Mouse (Mus musculus) cerebellum, adult 2 months (tissue): ENCODE measurements at regions not wholly inside any gene's neighbourhood (a gene's known extent, or its start where the extent isn't known, plus 50 kb on each side); places are given as distances from the start of the nearest gene placed in this dataset.

ENCODE experiments used
- DNase-seq, 2 experiments: peaks; one replicate each; pipeline ENCODE4 v3.0.0; 2021
- H3K27ac ChIP-seq: fragments of 200-500 bp; 2 replicates; pipeline ENCODE4 v1.5.1; 2012; ENCODE audit warnings: low read length, control low read depth, inconsistent platforms; ENCODE audit not compliant: insufficient read depth
- H3K27me3 ChIP-seq: fragments of 200-500 bp; 2 replicates; pipeline ENCODE4 v1.6.1; 2012; ENCODE audit warnings: inconsistent platforms, mild to moderate bottlenecking, low read length, moderate library complexity; ENCODE audit not compliant: control insufficient read depth, insufficient read depth
- H3K4me1 ChIP-seq: fragments of 200-500 bp; 2 replicates; pipeline ENCODE4 v1.6.1; 2011; ENCODE audit warnings: low read length; ENCODE audit not compliant: control insufficient read depth, insufficient read depth
- H3K4me3 ChIP-seq: fragments of 200-500 bp; replicated peaks from 2 replicates; pipeline ENCODE3; 2011; ENCODE audit warnings: mild to moderate bottlenecking, low read depth, low read length, control low read depth; ENCODE audit not compliant: insufficient read depth
- CTCF ChIP-seq: fragments of 200-500 bp; IDR thresholded peaks from 2 replicates; pipeline ENCODE4 v1.5.1; 2011; ENCODE audit warnings: low read depth, mild to moderate bottlenecking, control low read depth, low read length, moderate library complexity, borderline replicate concordance; ENCODE audit not compliant: insufficient read depth
- POLR2A ChIP-seq: fragments of 200-500 bp; IDR thresholded peaks from 2 replicates; pipeline ENCODE4 v1.6.1; 2011; ENCODE audit warnings: low read length, control low read depth, borderline replicate concordance; ENCODE audit not compliant: insufficient read depth
- WGBS: fragments of 180-500 bp; shearing (Covaris S2); methylation state at CpG from one replicate; pipeline ENCODE4 v1.1.7; 2018; 5-methylcytosine and 5-hydroxymethylcytosine counted together

DNA sequence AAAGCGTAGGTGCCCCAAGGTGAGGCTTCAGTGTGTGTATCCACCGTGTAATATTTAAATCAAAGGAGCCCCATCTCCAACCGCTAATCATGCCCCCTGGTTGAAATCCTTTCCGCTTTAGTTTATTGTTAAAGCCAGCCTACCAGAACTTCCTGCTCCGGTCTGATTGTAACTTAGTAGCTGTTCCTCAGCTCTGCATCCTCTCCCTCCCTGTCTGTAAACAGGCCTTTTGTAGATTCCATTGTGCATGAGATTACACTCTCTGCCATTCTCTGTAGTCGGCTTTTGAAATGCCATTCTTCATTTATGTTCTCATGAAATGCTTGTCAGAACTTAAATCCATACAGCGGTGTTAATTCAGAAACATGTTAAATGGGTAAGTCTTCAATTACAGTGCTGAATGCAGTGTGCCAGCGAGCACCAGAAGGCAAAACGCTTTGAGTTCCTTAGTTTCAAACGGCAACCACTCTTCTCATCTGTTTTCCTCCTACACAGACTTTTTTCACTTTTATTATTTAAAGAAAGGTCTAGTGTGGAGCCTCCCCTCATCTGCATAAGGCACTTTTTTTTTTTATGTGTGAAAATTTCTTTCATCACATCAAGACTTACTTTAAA, 502.4 kb downstream of the Plod2 start:
- DNase-seq = no peak
- no peaks in the 10 kb centered on the region for H3K27me3 ChIP-seq
- 36% methylated on average over 10 of the region's 10 CpGs for WGBS
- H3K4me3 ChIP-seq = no peak overlapping the region
- no peak for TF ChIP-seq POLR2A
- TF ChIP-seq CTCF = no peak
- no peaks in the 10 kb centered on the region for H3K4me1 ChIP-seq
- no peak overlapping the region for H3K27ac ChIP-seq

DNA sequence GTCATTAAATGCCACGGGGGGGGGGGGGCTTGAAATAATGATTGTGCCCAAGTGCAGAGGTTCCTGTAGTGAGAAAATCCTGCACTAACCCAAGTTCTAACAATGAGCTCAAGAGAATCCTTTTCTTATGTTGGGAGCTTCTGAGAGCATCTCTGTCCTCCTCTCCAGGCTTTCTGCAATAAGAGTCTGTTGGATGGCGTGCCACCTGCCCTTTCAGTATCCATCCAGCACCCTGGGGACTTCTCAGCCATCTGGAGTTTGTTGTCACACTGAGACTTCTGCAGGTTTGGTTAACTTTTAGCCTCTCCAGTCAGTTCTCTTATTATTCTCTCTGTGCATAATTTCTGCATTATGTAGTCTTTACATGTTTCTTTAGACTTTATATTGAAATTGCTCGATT, 530.1 kb downstream of the Plod2 start:
- peak; percentile 17 to 45 for DNase-seq
- no peaks in the 10 kb centered on the region for H3K27me3 ChIP-seq
- H3K4me3 ChIP-seq = no peak overlapping the region
- peaks cover 2% of the 10 kb centered on the region; the same call in 1 of the 2 replicates for H3K4me1 ChIP-seq
- TF ChIP-seq POLR2A (no peak), CTCF (no peak)
- no peak overlapping the region for H3K27ac ChIP-seq
- 53% methylated on average over 3 of the region's 3 CpGs for WGBS

DNA sequence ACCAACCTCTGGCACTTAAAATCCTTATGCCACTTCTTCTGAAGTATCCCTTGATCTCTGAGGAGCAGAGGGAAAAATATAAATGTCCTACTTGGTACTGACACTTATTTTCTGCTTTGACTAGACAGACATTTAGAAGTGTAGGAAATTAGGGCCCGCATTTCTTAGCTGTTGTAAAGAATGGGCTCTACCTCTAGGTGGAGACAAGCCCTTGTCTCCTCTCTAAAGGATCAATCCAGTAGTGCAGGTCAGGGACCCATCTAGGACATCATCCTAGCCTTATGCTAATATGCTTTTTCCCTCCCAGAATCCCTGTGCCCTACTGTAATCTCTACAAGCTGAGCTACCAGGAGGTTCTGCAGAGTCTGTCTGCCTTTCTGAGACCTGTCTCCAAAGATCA, 541.1 kb downstream of the Plod2 start:
- 89% methylated on average over 1 of the region's 1 CpGs for WGBS
- H3K4me1 ChIP-seq = no peaks in the 10 kb centered on the region
- peak in 1 of 2 experiments; percentile 1 for DNase-seq
- no peak overlapping the region for H3K27ac ChIP-seq
- H3K4me3 ChIP-seq = no peak overlapping the region
- TF ChIP-seq POLR2A (no peak), CTCF (peak; percentile 24; the same call in 1 of the 2 replicates)
- no peaks in the 10 kb centered on the region for H3K27me3 ChIP-seq

DNA sequence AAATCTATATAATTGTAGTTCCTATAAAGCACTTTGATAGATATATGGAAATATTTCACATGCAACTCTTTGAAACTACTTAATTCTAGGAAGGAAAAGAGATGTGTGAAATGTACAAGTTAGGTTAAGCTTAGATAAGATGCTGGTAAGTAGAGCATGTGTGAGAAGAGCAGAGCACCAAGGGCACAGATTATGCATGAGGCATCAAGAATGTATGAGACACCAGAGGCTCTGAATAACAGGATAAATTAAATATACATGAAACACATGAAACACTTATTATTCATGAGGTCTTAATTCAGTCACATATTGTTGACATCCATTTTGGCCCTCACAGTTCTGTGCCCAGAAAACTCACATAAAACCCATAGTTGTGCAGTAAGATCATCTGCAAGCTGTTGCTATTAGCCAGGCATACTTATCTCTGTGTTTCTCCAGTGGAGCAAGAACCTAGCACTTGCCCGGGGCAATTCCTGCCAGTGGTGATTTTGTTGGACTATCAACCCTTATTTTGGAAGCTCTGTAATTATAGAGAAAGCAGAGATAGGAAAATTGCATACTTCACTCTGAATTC, 556.1 kb downstream of the Plod2 start:
- WGBS = 59% methylated on average over 1 of the region's 1 CpGs
- Histone ChIP-seq H3K27ac (no peak overlapping the region), H3K27me3 (no peaks in the 10 kb centered on the region), H3K4me3 (no peak overlapping the region), H3K4me1 (no peaks in the 10 kb centered on the region)
- TF ChIP-seq POLR2A (no peak), CTCF (no peak)
- no peak for DNase-seq

DNA sequence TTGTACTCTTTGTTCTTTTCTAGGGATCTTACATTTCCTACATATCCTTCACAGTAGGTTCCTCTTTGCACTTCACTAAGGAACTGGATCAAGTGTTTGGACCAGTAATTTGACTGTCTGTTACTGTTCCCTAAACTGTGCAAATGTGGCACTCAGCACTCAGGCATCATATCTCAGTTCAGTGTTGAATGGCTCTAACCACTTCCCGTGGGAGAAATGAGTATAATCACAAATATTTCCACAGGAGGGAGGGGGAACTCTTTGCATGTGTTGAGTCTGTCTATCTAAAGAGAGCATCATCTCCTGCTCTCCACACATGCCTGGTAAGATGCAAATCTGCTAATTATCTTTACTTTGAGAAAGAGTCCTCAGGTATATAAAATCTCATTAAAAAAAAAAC, 588.5 kb downstream of the Plod2 start:
- no peaks in the 10 kb centered on the region for H3K27me3 ChIP-seq
- DNase-seq = no peak
- H3K4me3 ChIP-seq = no peak overlapping the region
- TF ChIP-seq CTCF (no peak), POLR2A (no peak)
- 51% methylated on average over 1 of the region's 1 CpGs for WGBS
- no peak overlapping the region for H3K27ac ChIP-seq
- no peaks in the 10 kb centered on the region for H3K4me1 ChIP-seq

DNA sequence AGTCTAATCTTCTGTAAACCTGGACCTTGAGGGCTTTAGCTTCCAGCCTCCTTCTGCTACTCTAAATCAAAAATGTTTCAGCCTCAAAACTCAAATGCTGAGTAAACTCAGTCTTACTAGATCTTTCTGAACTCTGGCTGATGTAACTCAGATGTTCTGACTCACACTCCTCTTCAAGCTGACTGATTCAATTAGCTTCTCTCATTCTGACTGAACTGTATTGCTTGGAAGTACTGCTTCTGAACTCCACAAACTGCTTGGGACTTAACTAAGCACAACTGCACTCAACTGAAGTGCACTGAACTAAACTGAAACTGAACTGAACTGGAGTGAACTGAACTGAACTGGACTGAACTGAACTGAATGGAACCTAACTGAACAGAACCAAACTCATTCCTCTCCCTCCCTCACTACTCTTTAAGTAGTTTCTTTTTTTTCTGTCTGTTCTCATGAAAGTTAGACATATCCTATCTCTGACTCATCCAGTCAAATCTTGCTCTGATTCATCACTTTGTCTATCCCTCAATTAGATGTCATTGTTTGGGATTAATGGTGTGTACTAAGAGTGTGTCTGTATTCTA, 589.7 kb downstream of the Plod2 start:
- TF ChIP-seq CTCF (no peak), POLR2A (no peak)
- H3K4me1 ChIP-seq = no peaks in the 10 kb centered on the region
- H3K27me3 ChIP-seq = no peaks in the 10 kb centered on the region
- no peak overlapping the region for H3K27ac ChIP-seq
- DNase-seq = no peak
- no peak overlapping the region for H3K4me3 ChIP-seq

DNA sequence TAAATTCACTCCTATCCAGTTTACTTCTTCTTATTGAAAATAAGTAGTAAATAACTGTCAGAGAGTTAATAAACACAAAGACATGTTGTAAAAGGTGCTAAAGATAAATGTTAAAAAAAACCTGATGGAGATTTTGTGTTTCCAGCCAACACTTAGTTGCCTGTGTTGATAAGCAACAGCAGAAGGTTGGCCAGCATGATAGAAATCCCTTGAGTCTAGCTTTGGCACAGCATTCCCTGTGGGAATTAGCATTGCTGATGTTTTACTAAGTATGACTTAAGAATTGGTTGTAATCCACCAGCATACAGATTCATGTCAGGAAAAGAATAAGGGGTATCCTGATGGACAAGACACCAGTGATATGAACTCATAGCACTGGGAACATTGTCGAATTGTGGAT, 594.3 kb downstream of the Plod2 start:
- no peak for DNase-seq
- Histone ChIP-seq H3K27me3 (no peaks in the 10 kb centered on the region), H3K4me1 (no peaks in the 10 kb centered on the region), H3K4me3 (no peak overlapping the region), H3K27ac (no peak overlapping the region)
- TF ChIP-seq POLR2A = no peak
- WGBS = 84% methylated on average over 1 of the region's 1 CpGs

DNA sequence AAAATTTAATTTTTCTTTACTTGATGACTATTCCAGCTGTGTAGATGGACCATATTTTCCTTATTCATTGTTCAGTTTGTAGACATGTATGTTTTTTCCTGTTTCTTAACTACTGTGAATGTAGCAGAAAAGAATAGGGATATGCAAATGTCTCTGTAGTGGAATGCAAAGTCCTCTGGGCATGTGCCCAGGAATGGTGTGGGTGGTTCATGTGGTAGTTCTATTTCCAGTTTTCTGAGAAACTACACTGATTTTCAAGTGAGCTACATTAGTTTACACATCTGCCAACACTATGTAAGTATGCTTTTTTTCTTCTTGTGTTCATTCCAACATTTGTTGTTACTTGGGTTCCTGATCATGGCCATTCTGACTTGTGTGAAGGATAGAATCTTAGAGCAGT, 628.0 kb downstream of the Plod2 start:
- no peak for DNase-seq
- Histone ChIP-seq H3K27me3 (no peaks in the 10 kb centered on the region), H3K4me1 (no peaks in the 10 kb centered on the region), H3K4me3 (no peak overlapping the region), H3K27ac (no peak overlapping the region)
- TF ChIP-seq POLR2A = no peak
- TF ChIP-seq CTCF = no peak
